Mouse (Mus musculus) ES-E14 (cell line): ENCODE measurements around the gene Tfam.

Source experiments
- CHD2 ChIP-seq: IDR thresholded peaks from 2 replicates; pipeline ENCODE4 v1.6.1; 2014; ENCODE audit warnings: mild to moderate bottlenecking, low read depth, low read length, inconsistent platforms
- HCFC1 ChIP-seq: IDR thresholded peaks from 2 replicates; pipeline ENCODE4 v1.6.1; 2012; ENCODE audit warnings: low read length, inconsistent platforms, borderline replicate concordance; ENCODE audit not compliant: insufficient read depth
- ZC3H11A ChIP-seq: IDR thresholded peaks from 2 replicates; pipeline ENCODE4 v1.6.1; 2012; ENCODE audit warnings: low read depth, mild to moderate bottlenecking, inconsistent platforms, low read length, borderline replicate concordance
- ZNF384 ChIP-seq: IDR thresholded peaks from 2 replicates; pipeline ENCODE4 v1.6.1; 2012; ENCODE audit warnings: low read depth, low read length, inconsistent platforms

- TF ChIP-seq ZNF384 (no peak), ZC3H11A (no peak), HCFC1 (no peak), CHD2 (no peak)
These were observed 49.4 kb downstream of the Tfam start for GRCm38 (mm10) chr10:71188681-71189080.
